Mouse (Mus musculus) stomach, postnatal 0 days (tissue): ENCODE measurements at regions not wholly inside any gene's neighbourhood (a gene's known extent, or its start where the extent isn't known, plus 50 kb on each side); places are given as distances from the start of the nearest gene placed in this dataset.

ENCODE experiments used
- CTCF ChIP-seq: IDR thresholded peaks from 2 replicates; pipeline ENCODE4 v1.5.1; 2016; ENCODE audit warnings: antibody characterized with exemption, low read depth, mild to moderate bottlenecking, moderate library complexity
- EP300 ChIP-seq: optimal IDR thresholded peaks from 2 replicates; pipeline ENCODE3; 2016; ENCODE audit warnings: antibody characterized with exemption

DNA sequence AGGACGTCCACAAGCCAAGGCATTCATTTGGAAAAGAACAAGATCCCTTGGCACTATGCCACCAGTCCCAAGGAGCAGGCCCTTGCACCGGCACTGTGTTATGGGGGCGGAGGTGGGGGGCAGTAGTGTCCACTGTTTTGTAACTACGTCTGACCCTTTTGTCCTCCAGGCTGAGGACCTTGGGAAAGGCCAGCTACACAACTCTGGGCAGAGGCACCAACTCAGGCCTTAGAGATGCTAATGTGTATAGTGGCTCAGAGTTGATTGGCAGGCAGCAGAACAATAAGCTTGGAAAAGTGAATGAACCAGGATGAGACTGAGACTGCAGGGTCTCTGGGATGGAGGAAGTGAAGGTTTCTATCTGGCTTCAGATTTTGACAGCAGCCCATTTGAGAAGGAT, 344.0 kb downstream of the 3100002H09Rik start:
- TF ChIP-seq EP300 (no peak), CTCF (no peak)
